Mouse (Mus musculus) ovary, postnatal 14 days (tissue): ENCODE data around the gene Nxpe5.

Experiments used
- DNase-seq: peaks from one replicate; pipeline ENCODE4 v3.0.0; 2022; ENCODE audit warnings: low spot score

Nxpe5 gene

GRCm38 (mm10) chr5:138277994-138278393 is 52.3 kb downstream of the Nxpe5 start:
- no peak for DNase-seq

- peak; percentile 72 for DNase-seq
Observed at GRCm38 (mm10) chr5:138279585-138280424, 54.1 kb downstream of the Nxpe5 start, which contains the start of the genes Gm43720, Gpc2 and Stag3. Gene Gm43720 (minus strand): TSS chr5:138279958. Gene Gpc2 (minus strand): TSS chr5:138280005. Gene Stag3 (plus strand): TSS chr5:138280240.

DNA sequence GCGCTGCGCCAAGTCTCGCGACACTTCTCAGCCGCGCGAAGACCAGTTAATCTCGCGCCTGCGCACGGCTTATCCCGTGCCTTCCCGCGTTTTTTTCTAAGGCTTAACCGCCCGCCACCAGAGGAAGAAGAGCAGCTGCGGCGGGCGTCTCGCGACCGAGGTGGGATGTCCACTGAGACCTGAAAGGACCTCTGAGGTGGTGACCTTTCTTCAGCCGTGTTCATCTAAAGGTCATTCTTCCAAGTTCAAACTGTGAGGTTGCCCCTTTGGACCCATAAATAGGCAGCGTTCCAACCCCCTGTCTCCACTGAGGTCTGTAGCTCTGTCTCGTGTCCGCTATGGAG is 54.7 kb downstream of the Nxpe5 start:
- no peak for DNase-seq

GRCm38 (mm10) chr5:138280829-138281228 is 55.1 kb downstream of the Nxpe5 start:
- no peak for DNase-seq

DNA sequence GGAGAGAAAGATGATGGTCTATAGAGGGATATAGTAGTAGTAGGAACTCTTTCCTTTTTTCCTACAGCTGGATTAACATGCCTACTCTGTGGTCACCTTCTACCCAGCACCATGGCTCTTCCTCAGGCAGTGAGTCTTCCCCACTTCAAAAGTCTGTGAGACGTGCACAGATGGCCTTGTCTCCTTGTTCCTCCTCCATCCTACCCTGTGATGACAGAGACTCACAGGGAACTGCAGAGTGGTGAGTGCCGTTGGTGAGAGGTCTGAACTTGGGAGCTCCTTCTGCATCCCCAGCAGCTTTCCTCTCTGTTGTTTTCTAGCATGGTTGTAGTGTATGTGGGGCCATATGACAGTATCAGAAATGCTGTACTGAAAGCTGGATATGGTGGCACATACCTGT is 56.1 kb downstream of the Nxpe5 start:
- DNase-seq = no peak

- no peak for DNase-seq
Observed at GRCm38 (mm10) chr5:138283540-138283939, 57.8 kb downstream of the Nxpe5 start.

DNA sequence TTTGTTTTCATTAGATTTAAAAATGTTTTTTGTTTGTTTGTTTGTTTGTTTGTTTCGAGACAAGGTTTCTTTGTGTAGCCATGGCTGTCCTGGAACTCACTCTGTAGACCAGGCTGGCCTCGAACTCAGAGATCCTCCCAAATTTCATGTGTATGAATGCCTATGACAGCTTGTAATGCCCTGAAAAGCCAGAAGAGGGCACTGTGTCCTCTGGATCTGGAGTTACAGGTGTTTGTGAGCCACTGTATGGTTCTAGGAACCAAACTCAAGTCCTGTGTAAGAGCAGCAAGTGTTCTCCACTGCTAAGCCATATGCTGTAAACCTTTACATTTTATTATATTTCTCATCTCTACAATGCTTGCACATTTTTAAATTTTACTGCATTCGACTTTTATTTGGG is 62.2 kb downstream of the Nxpe5 start:
- DNase-seq = no peak

DNA sequence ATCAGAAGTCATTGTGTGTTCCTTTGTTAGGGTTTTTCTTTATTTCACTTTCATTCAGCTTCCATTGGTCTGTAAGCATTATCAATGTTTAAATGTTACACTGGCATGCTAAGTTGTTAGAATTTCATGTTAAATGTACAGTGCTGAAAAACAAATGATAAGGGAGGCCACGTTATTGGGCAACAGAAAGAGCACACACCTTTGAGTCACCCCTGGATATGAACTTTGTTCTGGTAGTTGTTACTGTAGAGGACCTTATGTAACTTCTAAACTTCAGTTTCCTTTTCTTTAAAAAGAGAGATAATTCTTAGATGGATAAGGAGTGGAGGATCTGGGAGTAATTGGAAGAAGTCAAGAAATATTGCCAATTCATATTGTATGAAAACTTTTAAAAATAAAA is 65.9 kb downstream of the Nxpe5 start:
- no peak for DNase-seq

- DNase-seq = no peak
Observed at GRCm38 (mm10) chr5:138294158-138294557, 68.5 kb downstream of the Nxpe5 start.

- no peak for DNase-seq
Observed at GRCm38 (mm10) chr5:138299613-138300012, 73.9 kb downstream of the Nxpe5 start.
